Mouse (Mus musculus): ENCODE measurements around the gene Supt16.

GRCm38 (mm10) chr14:52141445-52142127 lies 55.6 kb downstream of the Supt16 start:
- TF ChIP-seq CTCF (IDR thresholded peaks at IDR 0.05; ENCODE audit: borderline replicate concordance, insufficient read depth, low read length) = no peak
- no peak for TF ChIP-seq POLR2A (IDR thresholded peaks at IDR 0.05; ENCODE audit: low read depth, low read length)
